Mouse (Mus musculus) limb, embryonic 10.5 days (tissue): Measurements from ENCODE around the gene Dera. TPM values are rescaled to one million over a fixed set of nuclear protein-coding genes. Genes with fewer than 3 reads are reported as not detected.

Source experiments
- DNase-seq: peaks from one replicate; pipeline ENCODE4 v3.0.0-alpha.2; 2017; ENCODE audit warnings: low spot score
- H3K27ac ChIP-seq: fragments of 300-500 bp; sonication (generic); 2 replicates; pipeline ENCODE4 v1.5.1; 2016; ENCODE audit warnings: mild to moderate bottlenecking
- H3K27me3 ChIP-seq: fragments of 300-500 bp; sonication (generic); 2 replicates; pipeline ENCODE4 v1.6.1; 2016; ENCODE audit warnings: low read depth, mild to moderate bottlenecking; ENCODE audit not compliant: poor library complexity, severe bottlenecking
- H3K36me3 ChIP-seq: fragments of 300-500 bp; sonication (generic); 2 replicates; pipeline ENCODE4 v1.6.1; 2016; ENCODE audit warnings: mild to moderate bottlenecking, moderate library complexity
- H3K4me1 ChIP-seq: fragments of 300-500 bp; sonication (generic); 2 replicates; pipeline ENCODE4 v1.6.1; 2016
- H3K4me3 ChIP-seq: fragments of 300-500 bp; sonication (generic); 2 replicates; pipeline ENCODE4 v1.5.1; 2016; ENCODE audit warnings: mild to moderate bottlenecking, moderate library complexity
- H3K9me3 ChIP-seq: fragments of 300-500 bp; sonication (generic); replicated peaks from 2 replicates; pipeline ENCODE4 v1.6.1; 2016; ENCODE audit warnings: mild to moderate bottlenecking
- WGBS: fragments of 180-500 bp; shearing (Covaris S2); methylation state at CpG from one replicate; pipeline ENCODE4 v1.1.7; 2016; 5-methylcytosine and 5-hydroxymethylcytosine counted together
- polyA plus RNA-seq: library from polyadenylated mRNA; unstranded; fragments of >200 nt; fragmentation: Nextera tagmentation; extraction: Ambion mirVana; gene quantifications from 2 replicates; pipeline ENCODE4 v1.2.1, GENCODE M21; 2016

Gene Dera
- polyA plus RNA-seq, 1 experiment from 2014 or later = 76.0 TPM

DNA sequence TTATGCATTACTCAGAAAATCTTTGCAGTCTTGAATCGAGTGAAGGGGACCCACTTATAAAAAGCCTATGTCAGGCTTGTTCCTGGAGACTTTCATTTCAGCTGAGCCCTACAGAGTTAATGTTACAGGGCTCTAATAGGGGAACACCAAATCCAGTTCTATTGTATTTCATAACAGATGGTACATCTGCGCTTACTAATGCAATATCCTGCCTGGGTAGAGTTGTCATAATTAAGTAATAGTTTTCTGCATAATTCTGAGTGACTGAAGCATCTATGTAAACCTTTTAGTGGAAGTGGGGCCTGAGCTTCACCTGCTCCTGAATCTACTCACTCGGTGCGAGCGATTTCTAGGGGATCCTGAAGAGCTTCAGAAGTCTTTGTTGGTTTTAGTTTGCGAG is 131.3 kb downstream of the Dera start:
- H3K27ac ChIP-seq = no peak overlapping the region
- no peaks in the 10 kb centered on the region for H3K27me3 ChIP-seq
- WGBS = 92% methylated on average over 6 of the region's 6 CpGs
- no peak for DNase-seq
- no peaks in the 10 kb centered on the region for H3K9me3 ChIP-seq
- peaks cover 4% of the 10 kb centered on the region; the same call in 1 of the 2 replicates for H3K4me1 ChIP-seq
- no peaks in the 10 kb centered on the region for H3K36me3 ChIP-seq
- no peak overlapping the region for H3K4me3 ChIP-seq

DNA sequence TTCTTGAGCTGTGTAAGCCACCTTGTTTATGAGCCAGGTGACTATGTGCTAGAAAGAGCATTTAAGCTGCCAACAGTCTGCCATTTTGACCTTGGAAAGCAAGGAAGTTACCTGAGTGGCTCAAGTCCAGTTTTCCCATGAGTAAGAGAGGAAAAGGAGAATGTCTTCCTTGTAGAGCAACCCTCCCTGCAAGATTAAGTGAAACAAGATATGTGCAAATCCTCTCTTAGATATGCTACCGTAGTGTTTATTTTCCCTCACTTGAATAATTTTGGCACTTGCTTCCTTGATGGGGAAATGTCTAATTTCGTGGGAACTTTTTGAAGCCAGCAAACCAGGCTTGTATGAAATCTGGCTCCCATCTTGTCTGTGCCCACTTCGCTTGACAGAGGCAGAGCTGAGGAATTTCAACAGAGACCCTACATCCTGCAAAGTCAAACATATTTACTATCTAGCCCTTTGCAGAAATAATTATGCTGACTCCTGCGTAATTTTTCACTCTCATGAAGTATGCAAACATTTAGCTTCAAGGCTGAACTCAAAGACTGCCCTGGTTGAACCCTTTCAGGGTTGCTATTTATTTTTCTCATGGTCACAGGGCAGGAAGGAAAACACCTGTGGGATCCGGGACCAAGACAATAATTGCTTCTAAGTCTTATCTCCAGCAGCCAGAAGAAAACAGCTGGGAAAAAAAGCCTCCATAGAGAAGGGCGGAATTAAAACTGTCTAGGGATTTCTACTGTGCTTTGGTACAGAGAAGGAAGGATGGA is 132.0 kb downstream of the Dera start:
- Histone ChIP-seq H3K36me3 (no peaks in the 10 kb centered on the region), H3K4me3 (no peak overlapping the region), H3K27me3 (no peaks in the 10 kb centered on the region), H3K9me3 (no peaks in the 10 kb centered on the region), H3K4me1 (peaks cover 4% of the 10 kb centered on the region; the same call in 1 of the 2 replicates), H3K27ac (no peak overlapping the region)
- DNase-seq = no peak
- WGBS = 80% methylated on average over 6 of the region's 6 CpGs

DNA sequence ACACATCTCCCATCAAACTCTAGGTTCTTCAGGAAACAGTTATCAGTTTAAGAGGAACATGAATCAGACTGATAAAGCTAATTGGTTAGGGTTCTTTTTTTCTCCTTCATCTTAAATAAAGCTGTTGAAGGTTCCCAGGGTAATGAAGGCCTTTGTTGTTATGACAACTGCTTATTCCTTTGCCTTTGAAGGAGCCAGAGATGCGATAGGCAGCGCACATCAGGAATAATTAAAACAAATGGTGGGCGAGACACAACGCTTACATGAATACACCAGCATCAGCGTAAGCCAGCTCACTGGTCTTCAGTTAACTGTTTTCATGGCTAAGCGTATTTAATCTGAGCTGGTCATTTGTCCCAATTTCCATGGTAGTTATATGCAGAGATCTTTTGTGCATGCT is 132.9 kb downstream of the Dera start:
- peaks cover 4% of the 10 kb centered on the region; the same call in 1 of the 2 replicates for H3K4me1 ChIP-seq
- DNase-seq = no peak
- H3K27me3 ChIP-seq = no peaks in the 10 kb centered on the region
- no peaks in the 10 kb centered on the region for H3K36me3 ChIP-seq
- no peak overlapping the region for H3K4me3 ChIP-seq
- WGBS = 90% methylated on average over 6 of the region's 6 CpGs
- H3K27ac ChIP-seq = no peak overlapping the region
- no peaks in the 10 kb centered on the region for H3K9me3 ChIP-seq

DNA sequence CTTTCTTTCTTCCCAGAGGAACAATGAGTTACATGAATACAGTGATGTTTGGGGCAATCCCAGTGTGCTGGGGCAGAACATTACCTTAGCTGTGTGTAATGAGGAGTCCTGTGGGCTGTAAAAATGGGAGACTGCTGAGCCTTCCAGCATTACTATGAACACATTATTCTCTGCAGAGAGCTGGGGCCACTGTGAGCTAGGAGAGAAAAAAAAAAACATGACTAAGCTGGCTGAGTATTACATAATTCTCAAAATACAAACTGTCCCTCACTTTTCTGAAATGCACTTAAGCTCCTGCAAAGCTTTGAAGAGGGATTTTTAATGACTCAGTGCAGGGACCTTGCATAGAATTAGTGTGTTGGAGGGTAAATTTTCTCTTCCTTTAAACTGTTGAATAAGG is 143.3 kb downstream of the Dera start:
- Histone ChIP-seq H3K27me3 (no peaks in the 10 kb centered on the region), H3K4me1 (no peaks in the 10 kb centered on the region), H3K9me3 (no peaks in the 10 kb centered on the region), H3K36me3 (no peaks in the 10 kb centered on the region), H3K4me3 (no peak overlapping the region), H3K27ac (no peak overlapping the region)
- DNase-seq = no peak

DNA sequence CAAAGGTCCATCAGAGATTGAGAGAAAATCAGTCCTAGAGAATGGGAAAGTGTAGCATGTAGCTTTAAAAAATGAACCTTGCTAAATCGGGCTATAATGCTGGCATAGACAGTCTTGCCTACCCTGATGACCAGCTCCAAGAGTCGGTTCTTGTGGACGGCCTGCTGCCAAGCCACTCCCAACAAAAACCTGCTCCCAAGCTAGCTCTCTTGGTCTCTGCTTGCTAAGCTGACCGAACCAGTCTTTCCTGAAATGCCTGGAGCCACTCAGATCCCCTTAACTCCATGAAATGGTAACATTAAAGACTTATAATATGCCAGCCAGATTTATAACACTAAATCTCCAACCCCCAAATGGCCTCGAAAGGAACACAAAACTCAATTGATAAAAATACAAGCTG is 146.9 kb downstream of the Dera start:
- Histone ChIP-seq H3K27me3 (no peaks in the 10 kb centered on the region), H3K4me1 (no peaks in the 10 kb centered on the region), H3K4me3 (no peak overlapping the region), H3K27ac (no peak overlapping the region), H3K9me3 (no peaks in the 10 kb centered on the region), H3K36me3 (no peaks in the 10 kb centered on the region)
- WGBS = 88% methylated on average over 5 of the region's 5 CpGs
- no peak for DNase-seq

Other genes with a start within 250 kb of the Dera start
- 4.8 and 7.0 TPM in 2 replicates for gene Eps8, start 99.7 kb upstream of the Dera start, polyA plus RNA-seq
- gene Strap, start 19.5 kb upstream of the Dera start, polyA plus RNA-seq = 227 and 229 TPM in 2 replicates